Mouse (Mus musculus) hindbrain, embryonic 15.5 days (tissue): ENCODE measurements around the gene Mtss1l. TPM values are rescaled to one million over a fixed set of nuclear protein-coding genes. Genes with fewer than 3 reads are reported as not detected.

Experiments
- ATAC-seq: fragments of 200-750 bp; cut with Nextera tagmentation; 2 replicates; pipeline ENCODE4 v1.8.0; 2017; ENCODE audit warnings: low read depth, moderate number of reproducible peaks, moderate TSS enrichment; ENCODE audit not compliant: low FRiP score
- H3K27ac ChIP-seq: fragments of 300-500 bp; sonication (generic); replicated peaks from 2 replicates; pipeline ENCODE4 v1.5.1; 2015; ENCODE audit warnings: mild to moderate bottlenecking, inconsistent platforms
- H3K27me3 ChIP-seq: fragments of 300-500 bp; sonication (generic); 2 replicates; pipeline ENCODE4 v1.6.1; 2015; ENCODE audit warnings: control low read depth, inconsistent platforms
- H3K36me3 ChIP-seq: fragments of 300-500 bp; sonication (generic); 2 replicates; pipeline ENCODE4 v1.6.1; 2015; ENCODE audit warnings: control low read depth, inconsistent platforms
- H3K4me1 ChIP-seq: fragments of 300-500 bp; sonication (generic); replicated peaks from 2 replicates; pipeline ENCODE4 v1.6.1; 2015; ENCODE audit warnings: control low read depth, inconsistent platforms
- H3K4me2 ChIP-seq: fragments of 300-500 bp; sonication (generic); 2 replicates; pipeline ENCODE4 v1.6.1; 2015; ENCODE audit warnings: moderate library complexity, mild to moderate bottlenecking, inconsistent platforms
- H3K4me3 ChIP-seq: fragments of 300-500 bp; sonication (generic); 2 replicates; pipeline ENCODE4 v1.5.1; 2015; ENCODE audit warnings: mild to moderate bottlenecking, inconsistent platforms
- H3K9ac ChIP-seq: fragments of 300-500 bp; sonication (generic); 2 replicates; pipeline ENCODE4 v1.6.1; 2015; ENCODE audit warnings: inconsistent platforms
- H3K9me3 ChIP-seq: fragments of 300-500 bp; sonication (generic); 2 replicates; pipeline ENCODE4 v1.6.1; 2016; ENCODE audit warnings: control low read depth, inconsistent platforms
- WGBS: fragments of 180-500 bp; shearing (Covaris S2); methylation state at CpG from one replicate; pipeline ENCODE4 v1.1.7; 2015; 5-methylcytosine and 5-hydroxymethylcytosine counted together
- polyA plus RNA-seq: library from polyadenylated mRNA; unstranded; fragments of >200 nt; fragmentation: Nextera tagmentation; extraction: Ambion mirVana; gene quantifications from 2 replicates; pipeline ENCODE4 v1.2.1, GENCODE M21; 2015

The Mtss1l gene
- polyA plus RNA-seq, 1 experiment from 2014 or later = 62.3 TPM

GRCm38 (mm10) chr8:110746661-110747060 lies 25.4 kb downstream of the Mtss1l start:
- H3K4me2 ChIP-seq = no peak overlapping the region
- H3K9me3 ChIP-seq = no peaks in the 10 kb centered on the region
- no peak overlapping the region for H3K27ac ChIP-seq
- no peaks in the 10 kb centered on the region for H3K27me3 ChIP-seq
- H3K4me3 ChIP-seq = no peak overlapping the region
- no peaks in the 10 kb centered on the region for H3K36me3 ChIP-seq
- no peaks in the 10 kb centered on the region for H3K4me1 ChIP-seq
- H3K9ac ChIP-seq = no peak overlapping the region
- ATAC-seq = no peak
- 73% methylated on average over 9 of the region's 9 CpGs for WGBS

GRCm38 (mm10) chr8:110749500-110750170 lies 28.4 kb downstream of the Mtss1l start:
- no peak overlapping the region for H3K4me2 ChIP-seq
- no peaks in the 10 kb centered on the region for H3K9me3 ChIP-seq
- no peak overlapping the region for H3K4me3 ChIP-seq
- H3K36me3 ChIP-seq = no peaks in the 10 kb centered on the region
- ATAC-seq = peak; percentile 60
- 59% methylated on average over 10 of the region's 10 CpGs for WGBS
- H3K27ac ChIP-seq = no peak overlapping the region
- H3K4me1 ChIP-seq = 0 out of 2 replicates have a peak, but pooled peaks cover under 1% of the 10 kb centered on the region
- H3K9ac ChIP-seq = no peak overlapping the region
- no peaks in the 10 kb centered on the region for H3K27me3 ChIP-seq

GRCm38 (mm10) chr8:110750269-110750668 lies 29.0 kb downstream of the Mtss1l start:
- H3K4me1 ChIP-seq = 0 out of 2 replicates have a peak, but pooled peaks cover 6% of the 10 kb centered on the region
- H3K27me3 ChIP-seq = no peaks in the 10 kb centered on the region
- H3K27ac ChIP-seq = no peak overlapping the region
- H3K4me2 ChIP-seq = no peak overlapping the region
- H3K36me3 ChIP-seq = no peaks in the 10 kb centered on the region
- WGBS = 36% methylated on average over 13 of the region's 13 CpGs
- ATAC-seq = no peak
- no peaks in the 10 kb centered on the region for H3K9me3 ChIP-seq
- H3K4me3 ChIP-seq = no peak overlapping the region
- no peak overlapping the region for H3K9ac ChIP-seq

- Histone ChIP-seq H3K4me2 (no peak overlapping the region), H3K4me1 (0 out of 2 replicates have a peak, but pooled peaks cover 7% of the 10 kb centered on the region), H3K9me3 (no peaks in the 10 kb centered on the region), H3K27ac (no peak overlapping the region), H3K27me3 (no peaks in the 10 kb centered on the region), H3K4me3 (no peak overlapping the region), H3K9ac (no peak overlapping the region), H3K36me3 (no peaks in the 10 kb centered on the region)
- ATAC-seq = no peak
- WGBS = 87% methylated on average over 5 of the region's 5 CpGs
These were observed 30.2 kb downstream of the Mtss1l start for GRCm38 (mm10) chr8:110751490-110751889.

GRCm38 (mm10) chr8:110754713-110755112 lies 33.4 kb downstream of the Mtss1l start:
- H3K9ac ChIP-seq = no peak overlapping the region

GRCm38 (mm10) chr8:110755511-110756170 lies 34.4 kb downstream of the Mtss1l start:
- no peak overlapping the region for H3K27ac ChIP-seq
- H3K9me3 ChIP-seq = no peaks in the 10 kb centered on the region
- no peak for ATAC-seq
- no peak overlapping the region for H3K4me2 ChIP-seq
- no peaks in the 10 kb centered on the region for H3K27me3 ChIP-seq
- no peak overlapping the region for H3K9ac ChIP-seq
- 58% methylated on average over 15 of the region's 15 CpGs for WGBS
- H3K4me3 ChIP-seq = no peak overlapping the region
- no peaks in the 10 kb centered on the region for H3K36me3 ChIP-seq
- H3K4me1 ChIP-seq = 0 out of 2 replicates have a peak, but pooled peaks cover 7% of the 10 kb centered on the region

More at GRCm38 (mm10) chr8:110754713-110755112, 33.4 kb downstream of the Mtss1l start:
- Histone ChIP-seq H3K27ac (no peak overlapping the region), H3K4me2 (no peak overlapping the region), H3K36me3 (no peaks in the 10 kb centered on the region), H3K4me3 (no peak overlapping the region), H3K9me3 (no peaks in the 10 kb centered on the region), H3K27me3 (no peaks in the 10 kb centered on the region), H3K4me1 (0 out of 2 replicates have a peak, but pooled peaks cover 7% of the 10 kb centered on the region)
- WGBS = 70% methylated on average over 4 of the region's 4 CpGs
- 0 out of 2 replicates have a peak, but pooled peaks have one; percentile 36 for ATAC-seq

- no peak overlapping the region for H3K4me3 ChIP-seq
- no peak overlapping the region for H3K27ac ChIP-seq
- ATAC-seq = no peak
- H3K4me1 ChIP-seq = 0 out of 2 replicates have a peak, but pooled peaks cover 7% of the 10 kb centered on the region
- no peak overlapping the region for H3K4me2 ChIP-seq
- WGBS = 90% methylated on average over 5 of the region's 5 CpGs
- no peaks in the 10 kb centered on the region for H3K9me3 ChIP-seq
- H3K9ac ChIP-seq = no peak overlapping the region
- no peaks in the 10 kb centered on the region for H3K36me3 ChIP-seq
- H3K27me3 ChIP-seq = no peaks in the 10 kb centered on the region
These were observed 34.9 kb downstream of the Mtss1l start for GRCm38 (mm10) chr8:110756196-110756595.

GRCm38 (mm10) chr8:110760280-110760940 lies 39.1 kb downstream of the Mtss1l start:
- Histone ChIP-seq H3K27ac (peak overlapping the region; percentile 42), H3K4me3 (no peak overlapping the region), H3K4me1 (no peaks in the 10 kb centered on the region), H3K4me2 (no peak overlapping the region), H3K27me3 (no peaks in the 10 kb centered on the region), H3K9ac (no peak overlapping the region), H3K36me3 (no peaks in the 10 kb centered on the region), H3K9me3 (no peaks in the 10 kb centered on the region)
- no peak for ATAC-seq
- WGBS = 70% methylated on average over 7 of the region's 7 CpGs

GRCm38 (mm10) chr8:110761185-110761584 lies 39.9 kb downstream of the Mtss1l start:
- no peak overlapping the region for H3K4me3 ChIP-seq
- no peak overlapping the region for H3K9ac ChIP-seq
- no peaks in the 10 kb centered on the region for H3K4me1 ChIP-seq
- no peaks in the 10 kb centered on the region for H3K36me3 ChIP-seq
- 59% methylated on average over 5 of the region's 5 CpGs for WGBS
- H3K27me3 ChIP-seq = no peaks in the 10 kb centered on the region
- peak overlapping the region; percentile 42 for H3K27ac ChIP-seq
- no peak overlapping the region for H3K4me2 ChIP-seq
- H3K9me3 ChIP-seq = no peaks in the 10 kb centered on the region
- no peak for ATAC-seq

- Histone ChIP-seq H3K4me2 (no peak overlapping the region), H3K9me3 (no peaks in the 10 kb centered on the region), H3K36me3 (no peaks in the 10 kb centered on the region), H3K4me1 (no peaks in the 10 kb centered on the region), H3K9ac (no peak overlapping the region), H3K27ac (no peak overlapping the region), H3K4me3 (no peak overlapping the region), H3K27me3 (no peaks in the 10 kb centered on the region)
- 76% methylated on average over 6 of the region's 6 CpGs for WGBS
- no peak for ATAC-seq
These were observed 40.7 kb downstream of the Mtss1l start for GRCm38 (mm10) chr8:110761988-110762387.

GRCm38 (mm10) chr8:110764671-110765070 lies 43.4 kb downstream of the Mtss1l start:
- ATAC-seq = no peak
- Histone ChIP-seq H3K4me2 (no peak overlapping the region), H3K9me3 (no peaks in the 10 kb centered on the region), H3K36me3 (no peaks in the 10 kb centered on the region), H3K27ac (no peak overlapping the region), H3K4me1 (no peaks in the 10 kb centered on the region), H3K27me3 (no peaks in the 10 kb centered on the region), H3K4me3 (no peak overlapping the region), H3K9ac (no peak overlapping the region)
- WGBS = 46% methylated on average over 3 of the region's 3 CpGs

- Histone ChIP-seq H3K4me3 (no peak overlapping the region), H3K27ac (no peak overlapping the region), H3K9me3 (no peaks in the 10 kb centered on the region), H3K27me3 (no peaks in the 10 kb centered on the region), H3K9ac (no peak overlapping the region), H3K36me3 (no peaks in the 10 kb centered on the region), H3K4me2 (no peak overlapping the region), H3K4me1 (no peaks in the 10 kb centered on the region)
- WGBS = 91% methylated on average over 6 of the region's 6 CpGs
- ATAC-seq = no peak
These were observed 46.0 kb downstream of the Mtss1l start for GRCm38 (mm10) chr8:110767261-110767660.
